Mouse (Mus musculus) myocyte (in vitro differentiated cells): ENCODE results near the gene Lcmt1.

Experiments used
- CEBPB ChIP-seq: IDR thresholded peaks from 2 replicates; pipeline ENCODE4 v1.6.1; 2011; ENCODE audit warnings: mild to moderate bottlenecking, moderate library complexity; ENCODE audit not compliant: poor library complexity, insufficient read depth, severe bottlenecking
- E2F4 ChIP-seq: IDR thresholded peaks from one replicate; pipeline ENCODE4 v1.6.1; 2011; ENCODE audit warnings: mild to moderate bottlenecking, control low read depth, moderate library complexity; ENCODE audit not compliant: insufficient read depth
- MAX ChIP-seq: IDR thresholded peaks from one replicate; pipeline ENCODE4 v1.6.1; 2011; ENCODE audit warnings: low read depth, mild to moderate bottlenecking, control low read depth
- MYOD1 ChIP-seq, 3 experiments: IDR thresholded peaks; one replicate each; pipeline ENCODE4 v1.6.1; 2011; ENCODE audit warnings: control low read depth in 2 of 3, low read depth in 2 of 3, mild to moderate bottlenecking in 2 of 3, moderate library complexity in 1 of 3; ENCODE audit not compliant: insufficient read length in 2 of 3, control insufficient read depth in 1 of 3
- MYOG ChIP-seq, 3 experiments: IDR thresholded peaks; one replicate each; pipeline ENCODE4 v1.6.1; 2011; ENCODE audit warnings: control low read depth in 2 of 3, low read depth in 2 of 3, mild to moderate bottlenecking in 2 of 3; ENCODE audit not compliant: insufficient read length in 2 of 3, control insufficient read depth in 1 of 3, insufficient read depth in 1 of 3
- POLR2A ChIP-seq: IDR thresholded peaks from one replicate; pipeline ENCODE4 v1.6.1; 2011; ENCODE audit warnings: low read depth, mild to moderate bottlenecking, control low read depth, moderate library complexity; ENCODE audit not compliant: insufficient read length
- POLR2AphosphoS2 ChIP-seq: IDR thresholded peaks from one replicate; pipeline ENCODE4 v1.6.1; 2011; ENCODE audit warnings: low read depth, control low read depth; ENCODE audit not compliant: insufficient read length
- SRF ChIP-seq: IDR thresholded peaks from one replicate; pipeline ENCODE4 v1.6.1; 2011; ENCODE audit warnings: low read depth; ENCODE audit not compliant: control insufficient read depth, insufficient read length
- TCF12 ChIP-seq: IDR thresholded peaks from one replicate; pipeline ENCODE4 v1.6.1; 2011; ENCODE audit warnings: mild to moderate bottlenecking, control low read depth; ENCODE audit not compliant: poor library complexity, insufficient read depth, severe bottlenecking
- TCF3 ChIP-seq: IDR thresholded peaks from one replicate; pipeline ENCODE4 v1.6.1; 2011; ENCODE audit warnings: low read depth, control low read depth; ENCODE audit not compliant: insufficient read length
- USF1 ChIP-seq: IDR thresholded peaks from one replicate; pipeline ENCODE4 v1.6.1; 2011; ENCODE audit warnings: low read depth, mild to moderate bottlenecking, control low read depth, moderate library complexity

DNA sequence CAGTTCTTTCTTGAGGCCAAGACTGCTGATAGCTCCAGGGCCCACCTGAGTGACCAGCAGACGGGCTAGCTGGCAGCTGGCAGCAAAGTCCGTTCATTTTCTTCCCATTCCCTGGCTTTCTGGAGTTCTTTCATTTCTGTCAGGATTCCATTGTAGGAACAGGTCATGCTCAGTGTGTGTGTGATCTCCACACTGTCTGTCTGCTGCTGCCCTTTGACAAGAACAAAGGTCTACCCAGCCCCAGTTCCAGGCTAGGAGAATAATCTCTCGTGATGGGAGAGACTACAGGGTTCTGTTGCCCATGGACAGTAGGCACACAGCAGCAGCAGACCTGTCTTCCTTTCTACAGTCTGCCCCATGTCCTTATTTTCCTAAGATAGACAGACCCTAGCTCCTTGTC, 48.1 kb downstream of the Lcmt1 start:
- TF ChIP-seq POLR2A (no peak), MYOD1 (IDR thresholded peaks at IDR 0.05; ENCODE audit: control insufficient read depth in 1 of 3, insufficient read length in 2 of 3, low read depth in 2 of 3) (no peak), E2F4 (no peak), POLR2AphosphoS2 (no peak), TCF3 (no peak), MAX (no peak), SRF (no peak), TCF12 (no peak), USF1 (no peak), MYOG (IDR thresholded peaks at IDR 0.05; ENCODE audit: control insufficient read depth in 1 of 3, insufficient read depth in 1 of 3, insufficient read length in 2 of 3, low read depth in 2 of 3) (no peak), CEBPB (no peak)
